Mouse (Mus musculus): ENCODE data around the gene Nipal4.
"Not testable (repeated sequence)": the region's sequence is repeated elsewhere in the genome, so short reads cannot be mapped to it uniquely, and the experiment has no call there.

Gene Nipal4

DNA sequence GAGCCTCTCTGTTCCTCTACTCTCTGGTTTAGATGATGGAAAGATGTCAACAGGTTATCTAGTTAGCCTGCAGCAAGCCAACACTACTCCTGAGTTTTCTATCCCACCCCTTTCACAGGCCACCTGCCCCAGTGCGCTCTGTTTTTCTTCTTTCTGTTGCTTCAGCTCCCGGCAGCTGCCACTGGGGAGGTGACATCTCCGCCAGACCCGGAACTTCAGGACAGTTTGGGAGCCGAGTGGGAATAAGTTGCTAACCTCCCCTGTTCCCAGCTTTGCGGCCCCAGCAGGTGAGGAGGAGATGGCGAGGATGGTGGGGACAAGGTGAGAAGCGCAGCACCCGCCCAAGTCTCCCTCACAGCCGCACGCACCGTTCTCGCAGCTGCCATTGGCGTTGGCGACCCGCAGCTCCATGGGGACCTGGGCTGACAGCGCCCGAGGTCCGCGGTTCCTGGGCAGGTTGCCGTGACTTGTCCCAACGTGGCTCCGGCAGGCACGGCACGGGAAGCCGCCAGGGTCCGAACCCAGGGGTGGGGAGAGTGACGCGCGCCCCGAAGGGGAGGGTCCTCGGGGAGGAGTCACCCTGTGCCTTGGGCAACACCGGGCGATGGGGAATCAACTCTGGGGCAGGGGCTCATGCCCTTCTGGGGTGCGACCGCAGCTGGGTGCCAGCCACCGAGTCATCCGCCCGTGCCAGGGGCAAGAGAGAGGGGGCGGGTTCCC is at the start of gene Nipal4:
Gene Nipal4, minus strand, starts transcription at position 643 of the 720 bp plus-strand sequence.
- DNase-seq = peak; percentile 26 to 46

- DNase-seq = peak; percentile 49 to 72
These were observed 49.0 kb upstream of the Nipal4 start for GRCm38 (mm10) chr11:46215354-46215753.

DNA sequence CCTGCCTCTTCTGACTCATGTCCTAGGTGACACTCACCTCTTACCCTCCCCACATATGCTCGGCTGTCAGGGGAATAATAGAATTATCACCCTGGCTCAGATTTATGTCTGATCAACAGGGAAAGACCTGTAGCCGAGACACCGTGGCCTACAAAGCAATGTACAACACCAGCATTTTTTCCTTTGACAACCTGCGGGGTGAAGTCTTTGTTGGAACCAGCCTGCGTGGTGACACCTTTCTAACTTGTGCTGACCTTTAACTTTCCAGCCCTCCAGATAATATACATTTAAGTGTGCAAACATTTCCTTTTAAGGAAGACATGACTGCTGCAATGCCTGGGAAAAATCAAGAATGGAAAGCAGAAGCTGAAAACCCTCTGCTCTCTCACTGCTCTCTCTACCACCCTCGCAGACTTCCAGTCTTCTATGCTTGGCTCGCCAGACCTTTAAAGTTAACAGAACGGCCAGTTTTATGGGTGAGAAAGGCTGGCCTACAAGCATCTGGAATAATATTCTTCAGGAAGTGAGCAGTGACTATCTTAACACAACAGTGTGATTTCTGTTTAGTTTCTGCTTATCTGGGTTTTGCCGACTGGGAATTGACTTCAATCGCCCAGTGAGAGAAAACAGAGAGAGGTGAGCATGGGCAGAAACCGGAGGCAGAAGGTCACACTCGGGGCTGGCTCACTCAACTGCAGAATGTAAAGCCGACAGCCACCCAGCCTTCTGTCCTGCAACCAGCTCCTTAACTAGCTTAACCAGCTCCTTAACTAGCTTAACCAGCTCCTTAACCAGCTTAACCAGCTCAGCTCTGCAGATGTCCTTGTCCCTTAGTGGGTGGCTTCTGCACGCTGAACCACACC is 48.3 kb upstream of the Nipal4 start:
- DNase-seq = peak; percentile 21 to 28

DNA sequence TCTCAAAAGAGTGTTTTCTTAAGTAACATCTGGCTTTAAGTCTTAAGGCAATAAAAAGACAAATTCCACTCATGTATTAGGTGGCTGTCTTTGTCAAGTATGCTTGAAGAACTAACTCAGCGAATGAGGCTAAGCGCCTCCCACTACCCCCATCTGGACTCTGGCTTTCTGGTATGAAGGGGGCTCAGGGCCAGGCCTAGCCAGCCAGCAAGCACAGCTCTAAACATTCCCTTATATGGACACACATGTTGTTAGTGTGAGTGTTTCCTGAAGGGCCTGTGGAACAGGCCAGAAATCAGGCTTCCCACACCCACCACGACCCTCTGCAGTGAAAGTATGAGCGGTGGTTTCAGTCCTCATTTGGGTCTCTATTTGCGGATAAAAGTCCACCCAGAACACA is 47.5 kb upstream of the Nipal4 start:
- DNase-seq = peak; percentile 70 to 89

DNA sequence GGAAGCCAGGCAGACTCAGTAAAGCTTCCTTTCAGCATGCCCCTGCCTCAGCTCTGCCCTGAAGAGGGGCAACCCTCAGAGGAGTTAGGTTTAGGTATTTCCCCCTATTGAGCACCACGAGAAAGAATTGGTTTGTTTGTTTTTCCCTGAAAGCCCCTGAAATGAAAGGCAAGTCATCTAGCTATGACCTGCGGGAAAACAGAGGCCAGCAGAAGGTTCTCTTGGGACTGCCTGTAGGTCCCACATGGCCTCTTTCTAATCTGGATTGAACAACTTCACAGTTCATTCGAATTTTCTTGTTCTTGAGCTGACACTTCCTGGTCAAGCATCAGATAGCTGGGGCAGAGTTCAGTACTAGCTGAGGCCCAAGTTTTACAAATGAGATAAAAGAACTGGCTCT is 45.5 kb upstream of the Nipal4 start:
- no peak for DNase-seq

- DNase-seq = no peak
These were observed 43.6 kb upstream of the Nipal4 start for GRCm38 (mm10) chr11:46209884-46210283.

GRCm38 (mm10) chr11:46205639-46206409 is 39.5 kb upstream of the Nipal4 start:
- DNase-seq = peak; percentile 43 to 67

GRCm38 (mm10) chr11:46204841-46205240 is 38.5 kb upstream of the Nipal4 start:
- DNase-seq = no peak

DNA sequence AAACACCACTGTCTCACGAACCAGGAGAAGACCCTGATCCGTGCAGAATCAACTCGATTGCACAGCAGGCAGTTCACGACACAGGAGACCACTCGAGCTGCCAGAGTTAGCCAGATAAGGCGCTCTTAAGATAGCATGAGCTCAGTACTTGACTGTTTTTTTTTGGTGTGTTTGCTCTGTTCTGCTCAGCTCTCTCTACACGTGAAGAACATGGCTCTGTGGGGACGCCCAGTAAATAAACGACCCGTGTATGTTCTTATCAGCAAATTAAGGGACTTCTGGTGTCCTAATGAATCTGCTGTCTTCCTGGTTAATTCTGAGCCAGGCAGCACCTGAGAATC is 36.2 kb upstream of the Nipal4 start:
- DNase-seq = peak in 1 of 2 experiments; percentile 28

DNA sequence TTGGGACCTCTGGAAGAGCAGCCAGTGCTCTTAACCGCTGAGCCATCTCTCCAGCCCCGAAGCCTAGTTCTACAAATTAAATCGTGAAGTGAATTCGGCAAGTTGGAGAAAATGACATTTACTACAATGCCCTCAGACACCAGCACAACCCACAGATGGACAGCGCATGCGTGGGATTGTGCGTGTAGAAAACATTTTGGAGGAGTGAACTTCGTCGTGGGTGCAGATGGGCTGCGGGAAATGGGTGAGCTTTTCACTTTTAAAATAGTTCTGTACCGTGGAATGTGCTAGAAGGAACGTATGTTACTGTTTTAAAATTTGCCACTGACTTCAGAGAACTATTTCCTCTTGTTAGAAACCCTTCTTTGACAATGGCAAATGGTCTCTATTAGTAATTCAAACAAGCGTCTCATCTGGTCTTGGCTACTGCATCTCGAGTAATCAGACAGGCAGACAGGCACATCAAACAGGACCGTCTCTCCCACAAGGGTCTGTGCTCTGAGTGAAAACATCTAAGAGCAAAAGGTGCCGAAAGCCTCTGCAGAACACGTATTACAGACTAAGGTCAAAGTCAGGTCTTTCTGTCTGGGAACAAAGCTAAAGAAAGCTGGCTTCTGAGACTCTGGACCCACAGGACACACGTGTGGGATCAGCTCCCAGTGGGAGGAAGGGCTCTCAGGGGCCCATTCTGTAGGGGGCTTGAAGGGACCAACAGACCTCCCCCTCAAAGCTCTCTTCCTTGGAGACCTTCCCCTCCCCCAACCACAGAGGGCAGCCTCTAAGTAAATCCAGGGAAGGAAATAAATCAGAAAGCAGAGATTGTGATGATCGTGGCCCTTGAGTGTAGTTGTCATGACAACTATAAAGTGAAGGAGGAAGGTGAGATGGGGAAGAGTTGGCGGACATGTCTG is 35.6 kb upstream of the Nipal4 start:
- peak in 1 of 2 experiments; percentile 16 for DNase-seq

DNA sequence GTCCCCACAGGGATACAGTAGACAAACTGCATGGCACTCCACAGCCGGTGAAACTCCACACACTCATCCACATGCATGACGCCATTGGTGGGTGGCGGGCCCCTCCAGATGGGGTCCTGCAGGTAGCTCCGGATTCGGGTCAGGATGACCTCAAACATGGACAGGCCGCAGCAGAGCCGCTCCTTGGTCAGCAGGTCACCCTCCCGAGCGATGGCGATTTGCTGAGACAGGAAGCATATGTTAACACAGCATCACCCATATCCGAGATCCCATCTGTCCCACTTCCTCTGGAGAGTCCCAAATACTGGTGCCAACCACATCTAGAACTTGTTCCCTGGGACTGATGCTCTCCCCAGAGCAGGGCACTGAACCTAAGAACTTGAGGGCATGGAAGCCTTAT is 34.4 kb upstream of the Nipal4 start:
- peak in 1 of 2 experiments; percentile 25 for DNase-seq

DNA sequence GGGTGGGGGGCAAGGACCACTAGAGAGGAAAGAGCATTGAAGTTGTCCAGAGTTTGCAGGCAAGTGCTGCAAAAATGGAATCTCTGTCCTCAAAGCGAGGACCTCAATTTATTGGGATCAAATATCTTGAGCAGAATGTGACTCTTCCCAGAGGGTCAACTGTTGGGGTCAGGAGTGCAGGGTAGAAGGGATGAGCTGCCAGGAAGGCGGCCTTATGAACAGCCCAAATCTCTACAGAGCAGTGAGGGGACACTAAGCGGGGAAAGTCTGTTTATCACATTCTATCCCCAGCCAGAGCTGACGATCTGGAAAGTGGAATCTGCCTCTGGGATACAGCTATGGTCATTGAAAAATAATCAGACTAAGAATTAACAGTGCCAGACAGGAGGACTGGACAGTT is 27.9 kb upstream of the Nipal4 start:
- no peak for DNase-seq

GRCm38 (mm10) chr11:46188283-46188682 is 22.0 kb upstream of the Nipal4 start:
- DNase-seq = no peak

GRCm38 (mm10) chr11:46185486-46185885 is 19.2 kb upstream of the Nipal4 start:
- DNase-seq = no peak

- DNase-seq = no peak
These were observed 18.6 kb upstream of the Nipal4 start for GRCm38 (mm10) chr11:46184946-46185345.

DNA sequence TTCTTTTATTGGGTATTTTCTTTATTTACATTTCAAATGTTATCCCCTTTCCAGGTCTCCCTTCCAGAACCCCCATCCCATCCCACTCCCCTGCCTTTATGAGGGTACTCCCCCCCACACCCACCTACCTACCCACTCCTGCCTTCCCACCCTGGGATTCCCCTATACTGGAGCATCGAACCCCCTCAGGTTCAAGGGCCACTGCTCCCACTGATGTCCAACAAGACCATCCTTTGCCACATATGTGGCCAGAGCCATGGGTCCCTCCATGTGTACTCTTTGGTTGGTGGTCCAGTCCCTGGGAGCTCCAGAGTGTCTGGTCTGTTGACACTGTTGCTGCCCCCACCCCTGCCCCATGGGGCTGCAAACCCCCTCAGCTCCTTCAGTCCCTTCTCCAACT is 15.7 kb upstream of the Nipal4 start:
- not testable (repeated sequence) for DNase-seq

- no peak for DNase-seq
These were observed 11.1 kb upstream of the Nipal4 start for GRCm38 (mm10) chr11:46177246-46178043.

- no peak for DNase-seq
These were observed 9.8 kb upstream of the Nipal4 start for GRCm38 (mm10) chr11:46176155-46176554.

GRCm38 (mm10) chr11:46172128-46172527 is 5.8 kb upstream of the Nipal4 start:
- DNase-seq = no peak

DNA sequence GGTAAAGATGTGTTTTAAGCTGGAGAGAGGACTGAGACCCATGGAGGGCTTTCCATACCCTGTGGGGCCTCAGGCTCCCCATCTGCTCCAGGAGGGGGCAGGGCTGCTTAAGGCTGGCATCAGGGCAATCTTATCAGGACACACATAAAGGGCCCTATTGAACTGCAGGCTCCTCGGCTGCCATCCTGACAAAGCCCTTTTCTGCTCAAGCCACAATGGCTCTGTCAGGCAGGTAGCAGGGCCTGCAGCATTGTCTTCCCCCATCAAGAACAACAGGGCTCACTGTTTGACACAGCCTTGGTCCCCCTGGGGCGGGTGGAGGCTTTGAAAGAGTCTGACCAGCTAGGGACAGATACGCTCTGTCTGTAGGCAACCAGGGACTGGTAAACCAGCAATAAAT is 3.6 kb upstream of the Nipal4 start:
- no peak for DNase-seq

DNA sequence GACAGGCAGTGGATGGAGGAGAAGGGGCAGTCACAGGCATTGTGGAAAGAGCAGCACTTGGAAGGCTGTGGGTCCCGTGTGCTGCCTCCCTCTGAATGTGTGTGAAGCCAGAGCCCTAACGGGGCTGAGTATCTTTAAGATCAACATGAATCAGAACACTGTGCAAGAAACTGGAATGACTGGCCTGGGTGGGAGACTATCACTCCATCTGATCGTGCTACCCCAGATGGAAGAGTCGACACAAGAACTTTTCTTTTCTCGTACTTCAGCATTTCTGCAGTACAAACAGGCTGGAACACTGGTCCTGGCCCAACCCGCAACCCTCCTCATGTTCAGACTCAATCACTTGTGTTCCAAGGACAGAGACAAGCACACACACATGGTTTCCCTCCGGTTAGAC is 2.2 kb upstream of the Nipal4 start:
- DNase-seq = no peak

All from lung, postnatal 4 days (tissue).